Mouse (Mus musculus) myocyte (in vitro differentiated cells): Measurements from ENCODE around the gene Aamp.

ENCODE experiments used
- MYOD1 ChIP-seq, 3 experiments: IDR thresholded peaks; one replicate each; pipeline ENCODE4 v1.6.1; 2011; ENCODE audit warnings: control low read depth in 2 of 3, low read depth in 2 of 3, mild to moderate bottlenecking in 2 of 3, moderate library complexity in 1 of 3; ENCODE audit not compliant: insufficient read length in 2 of 3, control insufficient read depth in 1 of 3
- POLR2A ChIP-seq: IDR thresholded peaks from one replicate; pipeline ENCODE4 v1.6.1; 2011; ENCODE audit warnings: low read depth, mild to moderate bottlenecking, control low read depth, moderate library complexity; ENCODE audit not compliant: insufficient read length
- REST ChIP-seq: IDR thresholded peaks from one replicate; pipeline ENCODE4 v1.6.1; 2011; ENCODE audit warnings: mild to moderate bottlenecking, control low read depth, moderate library complexity; ENCODE audit not compliant: insufficient read depth, insufficient read length

DNA sequence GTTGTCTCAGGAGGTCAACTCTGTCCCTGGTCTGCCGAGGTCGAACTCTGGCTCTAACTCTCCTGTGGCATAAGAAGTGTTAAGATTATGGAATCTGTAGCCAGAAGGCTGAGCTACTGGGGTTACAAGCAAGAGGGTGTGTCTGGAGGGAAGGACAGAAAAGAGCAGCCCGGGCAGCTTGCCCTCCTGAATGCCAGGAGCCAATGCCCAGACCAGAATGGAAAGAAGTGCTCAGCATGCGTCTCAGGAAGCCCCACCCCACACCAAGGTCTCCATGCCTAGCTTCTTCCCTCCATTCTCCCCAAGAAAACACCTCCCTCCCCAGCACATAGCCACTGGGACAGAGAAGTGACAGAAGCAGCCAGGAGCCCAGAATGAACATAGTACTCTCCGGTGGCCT is 14.5 kb upstream of the Aamp start:
- TF ChIP-seq MYOD1 (IDR thresholded peaks at IDR 0.05; ENCODE audit: control insufficient read depth in 1 of 3, insufficient read length in 2 of 3, low read depth in 2 of 3) (no peak), POLR2A (peak; percentile 47), REST (no peak)
